Mouse (Mus musculus): ENCODE data around the gene Mis18bp1. TPM values are rescaled to one million over a fixed set of nuclear protein-coding genes. Genes with fewer than 3 reads are reported as not detected.

Mis18bp1 gene
- total and polyA plus RNA-seq, 3 experiments, result 0.02 to 1.1 (median 0.23) TPM

DNA sequence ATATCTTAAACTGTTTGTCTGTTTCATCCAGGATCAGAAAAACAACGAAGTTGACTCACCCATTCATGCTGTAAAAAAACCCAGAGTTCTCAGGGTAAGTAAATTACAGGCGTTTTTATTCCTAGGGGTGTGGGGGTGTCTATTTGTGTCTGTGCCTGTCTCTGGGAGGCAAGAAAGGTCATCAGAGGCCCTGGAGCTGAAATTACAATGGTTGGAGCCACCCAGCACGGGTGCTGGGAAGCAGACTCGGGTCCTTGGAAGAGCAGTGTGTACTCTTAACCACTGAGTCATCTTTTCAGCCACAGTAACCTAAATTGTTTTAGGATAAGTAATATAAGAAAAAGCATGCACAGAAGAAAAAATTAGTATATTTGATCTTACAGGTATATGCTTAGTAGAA, 58.5 kb downstream of the Mis18bp1 start:
- no peak for DNase-seq
- no peaks in the 10 kb centered on the region for H3K36me3 ChIP-seq (ENCODE audit: control insufficient read depth, insufficient read depth, low read length)
- TF ChIP-seq EP300 (IDR thresholded peaks at IDR 0.05; ENCODE audit: insufficient read depth, low read depth, low read length) (no peak), POLR2A (IDR thresholded peaks at IDR 0.05; ENCODE audit: insufficient read depth, low read depth, low read length) (no peak), CTCF (IDR thresholded peaks at IDR 0.05) (no peak)
- intact Hi-C loops (cut with DNase I), result no loop called here
- no peak overlapping the region for H3K27ac ChIP-seq
- no peaks in the 10 kb centered on the region for H3K4me1 ChIP-seq (ENCODE audit: control insufficient read depth, insufficient read depth, low read length)
- H3K9ac ChIP-seq (ENCODE audit: low read depth, low read length), result no peak overlapping the region
- no peaks in the 10 kb centered on the region for H3K27me3 ChIP-seq (ENCODE audit: control insufficient read depth, insufficient read depth, low read length)
- H3K79me2 ChIP-seq (replicated peaks; ENCODE audit: control insufficient read depth, insufficient read depth, low read length), result no peaks in the 10 kb centered on the region
- H3K4me3 ChIP-seq, result no peak overlapping the region
- WGBS, result 71% methylated on average over 4 of the region's 4 CpGs

GRCm38 (mm10) chr12:65112811-65113210, 59.6 kb downstream of the Mis18bp1 start:
- H3K4me1 ChIP-seq (ENCODE audit: control insufficient read depth, insufficient read depth, low read length), result no peaks in the 10 kb centered on the region
- no peaks in the 10 kb centered on the region for H3K36me3 ChIP-seq (ENCODE audit: control insufficient read depth, insufficient read depth, low read length)
- no peak for DNase-seq
- no peaks in the 10 kb centered on the region for H3K79me2 ChIP-seq (replicated peaks; ENCODE audit: control insufficient read depth, insufficient read depth, low read length)
- no peak overlapping the region for H3K4me3 ChIP-seq
- no peak for TF ChIP-seq POLR2A (IDR thresholded peaks at IDR 0.05; ENCODE audit: insufficient read depth, low read depth, low read length)
- TF ChIP-seq EP300 (IDR thresholded peaks at IDR 0.05; ENCODE audit: insufficient read depth, low read depth, low read length), result no peak
- no peak for TF ChIP-seq CTCF (IDR thresholded peaks at IDR 0.05)
- H3K27me3 ChIP-seq (ENCODE audit: control insufficient read depth, insufficient read depth, low read length), result no peaks in the 10 kb centered on the region
- no peak overlapping the region for H3K9ac ChIP-seq (ENCODE audit: low read depth, low read length)
- WGBS, result 91% methylated on average over 1 of the region's 1 CpGs
- intact Hi-C loops (cut with DNase I), result no loop called here
- H3K27ac ChIP-seq, result no peak overlapping the region

DNA sequence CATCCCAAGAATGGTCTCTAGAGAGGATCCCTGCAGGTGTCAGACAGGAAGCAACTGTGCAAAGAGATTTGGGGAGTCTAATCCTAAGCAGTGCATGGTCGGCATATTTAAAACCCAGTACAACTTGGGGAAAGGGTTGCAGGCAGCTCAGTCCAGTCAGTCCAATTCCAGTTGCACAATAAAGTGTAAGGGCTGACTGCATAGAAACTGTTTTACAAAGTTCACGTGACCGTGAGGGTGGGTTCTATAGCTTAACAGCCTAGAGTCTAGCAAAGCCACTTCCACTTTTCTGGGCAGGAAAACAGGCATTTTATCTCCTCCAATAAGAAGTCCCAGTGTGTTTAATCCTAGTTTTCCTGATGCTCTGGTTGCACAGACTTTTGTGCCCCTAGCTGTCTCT, 60.9 kb downstream of the Mis18bp1 start:
- no peak for TF ChIP-seq EP300 (IDR thresholded peaks at IDR 0.05; ENCODE audit: insufficient read depth, low read depth, low read length)
- TF ChIP-seq POLR2A (IDR thresholded peaks at IDR 0.05; ENCODE audit: insufficient read depth, low read depth, low read length), result no peak
- Histone ChIP-seq H3K79me2 (replicated peaks; ENCODE audit: control insufficient read depth, insufficient read depth, low read length) (no peaks in the 10 kb centered on the region), H3K36me3 (ENCODE audit: control insufficient read depth, insufficient read depth, low read length) (no peaks in the 10 kb centered on the region), H3K9ac (ENCODE audit: low read depth, low read length) (no peak overlapping the region), H3K4me3 (no peak overlapping the region), H3K27me3 (ENCODE audit: control insufficient read depth, insufficient read depth, low read length) (no peaks in the 10 kb centered on the region), H3K4me1 (ENCODE audit: control insufficient read depth, insufficient read depth, low read length) (no peaks in the 10 kb centered on the region), H3K27ac (no peak overlapping the region)
- no peak for DNase-seq
- WGBS, result 82% methylated on average over 3 of the region's 3 CpGs
- intact Hi-C loops (cut with DNase I), result no loop called here

GRCm38 (mm10) chr12:65108746-65109145, 63.7 kb downstream of the Mis18bp1 start:
- Histone ChIP-seq H3K79me2 (replicated peaks; ENCODE audit: control insufficient read depth, insufficient read depth, low read length) (no peaks in the 10 kb centered on the region), H3K9ac (ENCODE audit: low read depth, low read length) (no peak overlapping the region), H3K4me3 (no peak overlapping the region), H3K27ac (no peak overlapping the region), H3K36me3 (ENCODE audit: control insufficient read depth, insufficient read depth, low read length) (no peaks in the 10 kb centered on the region), H3K4me1 (ENCODE audit: control insufficient read depth, insufficient read depth, low read length) (no peaks in the 10 kb centered on the region), H3K27me3 (ENCODE audit: control insufficient read depth, insufficient read depth, low read length) (no peaks in the 10 kb centered on the region)
- WGBS, result 74% methylated on average over 1 of the region's 1 CpGs
- intact Hi-C loops (cut with DNase I), result no loop called here
- no peak for TF ChIP-seq CTCF (IDR thresholded peaks at IDR 0.05)
- no peak for TF ChIP-seq EP300 (IDR thresholded peaks at IDR 0.05; ENCODE audit: insufficient read depth, low read depth, low read length)
- no peak for TF ChIP-seq POLR2A (IDR thresholded peaks at IDR 0.05; ENCODE audit: insufficient read depth, low read depth, low read length)
- no peak for DNase-seq

Other genes starting within 250 kb of the Mis18bp1 start
- 10 to 100 TPM; 11.0 to 11.6 TPM for gene Klhl28, start 207.1 kb downstream of the Mis18bp1 start, total RNA-seq (2021)
- gene Klhl28, start 207.1 kb downstream of the Mis18bp1 start, polyA plus RNA-seq (2012; rRNA removed), result 3.2 and 6.9 TPM in 2 replicates
- 1 to 10 TPM; 9.7 to 10.0 TPM for gene Togaram1, start 206.8 kb downstream of the Mis18bp1 start, total RNA-seq (2021)
- 2.6 and 5.9 TPM in 2 replicates for gene Togaram1, start 206.8 kb downstream of the Mis18bp1 start, polyA plus RNA-seq (2012; rRNA removed)
- 10 to 100 TPM; 11.1 to 12.9 TPM for gene Prpf39, start 136.3 kb downstream of the Mis18bp1 start, total RNA-seq (2021)
- 6.2 and 11.9 TPM in 2 replicates for gene Prpf39, start 136.3 kb downstream of the Mis18bp1 start, polyA plus RNA-seq (2012; rRNA removed)
- gene Fkbp3, start 98.6 kb downstream of the Mis18bp1 start, total RNA-seq (2021), result 100 to 1,000 TPM; 239 to 248 TPM
- gene Fkbp3, start 98.6 kb downstream of the Mis18bp1 start, polyA plus RNA-seq (2012; rRNA removed), result 217 and 275 TPM in 2 replicates
- 1 to 10 TPM; 2.0 to 3.5 TPM for gene Fancm, start 97.0 kb downstream of the Mis18bp1 start, total RNA-seq (2021)
- 0.96 and 0.97 TPM in 2 replicates for gene Fancm, start 97.0 kb downstream of the Mis18bp1 start, polyA plus RNA-seq (2012; rRNA removed)
- not detected for gene Wdr20rt, start 52.9 kb upstream of the Mis18bp1 start, total RNA-seq (2021)
- not detected in 2 replicates for gene Wdr20rt, start 52.9 kb upstream of the Mis18bp1 start, polyA plus RNA-seq (2012; rRNA removed)

Data from heart, adult 2 months (tissue).